Mouse (Mus musculus): ENCODE data around the gene Fblim1.

Fblim1 gene

GRCm38 (mm10) chr4:141605861-141606260 lies at the start of gene Fblim1:
Fblim1 (minus strand) TSS chr4:141606096.
- in situ Hi-C loops (cut with MboI; ENCODE audit: low pct_unique_long_range_greater_than_20kb in 1 of 2, low sequenced_read_pairs in 2 of 2, unreplicated experiment in 1 of 2), result no loop called here

GRCm38 (mm10) chr4:141654509-141654908 lies 48.6 kb upstream of the Fblim1 start:
- in situ Hi-C loops (cut with MboI; ENCODE audit: low pct_unique_long_range_greater_than_20kb in 1 of 2, low sequenced_read_pairs in 2 of 2, unreplicated experiment in 1 of 2), result no loop called here

DNA sequence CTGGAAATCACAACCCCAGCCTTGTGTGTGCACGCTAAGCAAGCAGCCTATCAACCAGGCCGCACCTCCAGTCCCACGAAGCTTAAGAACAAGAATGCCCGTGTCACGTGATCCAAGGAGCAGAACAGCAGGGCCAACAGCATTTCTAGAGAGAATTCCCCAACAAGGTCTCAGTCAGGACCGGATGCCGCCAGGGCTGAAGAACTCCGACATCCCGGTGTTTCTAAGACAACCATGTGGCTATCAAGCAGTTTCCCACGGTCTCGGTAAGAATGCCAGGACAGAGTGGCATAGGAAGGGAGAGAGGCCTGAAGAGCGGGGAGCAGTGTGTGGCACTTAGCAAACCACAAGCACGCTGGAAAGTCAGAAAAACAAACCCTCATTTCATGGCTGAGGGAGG lies 47.9 kb upstream of the Fblim1 start:
- in situ Hi-C loops (cut with MboI; ENCODE audit: low pct_unique_long_range_greater_than_20kb in 1 of 2, low sequenced_read_pairs in 2 of 2, unreplicated experiment in 1 of 2), result no loop called here

DNA sequence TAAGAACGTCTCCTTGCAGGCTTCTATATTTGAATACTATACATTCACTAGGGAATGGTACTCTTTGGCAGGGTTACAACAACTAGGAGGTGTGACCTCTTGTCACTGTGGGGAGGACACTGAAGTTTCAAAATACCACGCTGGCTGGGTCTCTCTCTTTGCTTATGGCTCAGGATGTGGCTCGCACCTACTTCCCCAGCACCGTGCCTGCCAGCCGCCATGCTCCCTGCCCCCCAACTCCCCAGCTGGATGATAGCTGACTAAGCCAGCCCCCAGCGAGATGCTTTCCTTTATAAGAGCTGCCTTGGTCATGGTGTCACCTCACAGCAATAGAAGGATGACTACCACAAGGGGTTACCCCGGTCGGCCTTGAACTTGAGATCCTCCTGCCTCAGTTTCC lies 47.1 kb upstream of the Fblim1 start:
- in situ Hi-C loops (cut with MboI; ENCODE audit: low pct_unique_long_range_greater_than_20kb in 1 of 2, low sequenced_read_pairs in 2 of 2, unreplicated experiment in 1 of 2), result no loop called here

DNA sequence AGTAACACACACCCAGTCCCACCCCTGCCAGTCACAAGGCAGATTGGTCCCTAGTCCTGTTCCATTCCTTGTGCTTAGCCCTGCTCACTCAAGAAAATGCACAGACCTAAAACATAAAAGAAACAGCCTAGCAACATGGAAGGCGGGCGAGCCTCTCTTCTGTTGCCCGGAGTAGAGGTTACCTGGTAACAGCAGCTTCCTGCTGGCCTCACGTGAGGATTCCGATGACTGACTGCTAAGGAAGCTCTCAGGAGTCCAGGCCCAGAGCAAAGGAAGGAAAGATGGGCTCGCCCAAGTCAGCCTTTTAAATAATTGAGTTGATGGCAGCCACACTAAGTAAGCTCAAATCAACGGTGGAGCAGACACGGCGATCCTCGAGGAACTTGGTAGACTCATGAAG lies 46.0 kb upstream of the Fblim1 start:
- in situ Hi-C loops (cut with MboI; ENCODE audit: low pct_unique_long_range_greater_than_20kb in 1 of 2, low sequenced_read_pairs in 2 of 2, unreplicated experiment in 1 of 2), result no loop called here

- in situ Hi-C loops (cut with MboI; ENCODE audit: low pct_unique_long_range_greater_than_20kb in 1 of 2, low sequenced_read_pairs in 2 of 2, unreplicated experiment in 1 of 2), result no loop called here
Measured at GRCm38 (mm10) chr4:141651286-141651685, 45.4 kb upstream of the Fblim1 start.

GRCm38 (mm10) chr4:141649244-141649643 lies 43.3 kb upstream of the Fblim1 start:
- in situ Hi-C loops (cut with MboI; ENCODE audit: low pct_unique_long_range_greater_than_20kb in 1 of 2, low sequenced_read_pairs in 2 of 2, unreplicated experiment in 1 of 2), result no loop called here

- in situ Hi-C loops (cut with MboI; ENCODE audit: low pct_unique_long_range_greater_than_20kb in 1 of 2, low sequenced_read_pairs in 2 of 2, unreplicated experiment in 1 of 2), result no loop called here
Measured at GRCm38 (mm10) chr4:141648262-141648661, 42.4 kb upstream of the Fblim1 start.

DNA sequence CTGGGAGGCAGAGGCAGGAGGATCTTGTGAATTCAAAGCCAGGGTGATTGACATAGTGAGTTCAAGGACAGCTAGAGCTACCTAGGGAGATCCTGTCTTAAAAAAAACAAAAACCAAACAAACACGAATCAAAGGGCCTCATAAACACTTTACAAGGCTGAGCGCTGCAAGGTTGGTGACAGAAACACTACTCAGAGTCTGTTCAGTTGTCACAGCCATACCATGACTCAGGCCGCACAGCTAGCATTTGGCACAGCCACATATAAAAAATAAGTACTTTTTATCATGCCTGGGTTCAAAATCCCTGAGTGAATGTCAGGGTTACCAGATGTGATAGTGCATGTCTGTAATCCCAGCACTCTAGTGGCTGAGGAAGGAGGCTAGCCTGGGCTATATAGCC lies 41.3 kb upstream of the Fblim1 start:
- in situ Hi-C loops (cut with MboI; ENCODE audit: low pct_unique_long_range_greater_than_20kb in 1 of 2, low sequenced_read_pairs in 2 of 2, unreplicated experiment in 1 of 2), result no loop called here

DNA sequence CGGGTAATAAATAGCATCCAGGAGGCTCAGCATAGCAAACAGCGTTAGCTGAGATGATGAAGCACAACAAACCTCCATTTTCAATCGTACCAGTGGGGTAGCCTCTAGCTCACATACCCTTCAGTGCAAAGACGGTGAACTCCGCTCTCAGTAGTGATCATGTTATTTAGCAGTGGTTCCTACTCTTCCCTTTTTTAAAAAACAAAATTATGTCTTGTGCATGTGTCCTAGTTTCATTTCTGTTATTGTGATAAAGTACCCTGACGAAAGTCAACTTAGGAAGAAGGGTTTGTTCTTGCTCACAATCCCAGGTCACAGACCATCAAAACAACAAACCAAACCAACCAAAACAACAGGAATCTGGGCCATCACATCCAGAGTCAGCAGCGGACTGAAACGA lies 40.1 kb upstream of the Fblim1 start:
- in situ Hi-C loops (cut with MboI; ENCODE audit: low pct_unique_long_range_greater_than_20kb in 1 of 2, low sequenced_read_pairs in 2 of 2, unreplicated experiment in 1 of 2), result no loop called here

DNA sequence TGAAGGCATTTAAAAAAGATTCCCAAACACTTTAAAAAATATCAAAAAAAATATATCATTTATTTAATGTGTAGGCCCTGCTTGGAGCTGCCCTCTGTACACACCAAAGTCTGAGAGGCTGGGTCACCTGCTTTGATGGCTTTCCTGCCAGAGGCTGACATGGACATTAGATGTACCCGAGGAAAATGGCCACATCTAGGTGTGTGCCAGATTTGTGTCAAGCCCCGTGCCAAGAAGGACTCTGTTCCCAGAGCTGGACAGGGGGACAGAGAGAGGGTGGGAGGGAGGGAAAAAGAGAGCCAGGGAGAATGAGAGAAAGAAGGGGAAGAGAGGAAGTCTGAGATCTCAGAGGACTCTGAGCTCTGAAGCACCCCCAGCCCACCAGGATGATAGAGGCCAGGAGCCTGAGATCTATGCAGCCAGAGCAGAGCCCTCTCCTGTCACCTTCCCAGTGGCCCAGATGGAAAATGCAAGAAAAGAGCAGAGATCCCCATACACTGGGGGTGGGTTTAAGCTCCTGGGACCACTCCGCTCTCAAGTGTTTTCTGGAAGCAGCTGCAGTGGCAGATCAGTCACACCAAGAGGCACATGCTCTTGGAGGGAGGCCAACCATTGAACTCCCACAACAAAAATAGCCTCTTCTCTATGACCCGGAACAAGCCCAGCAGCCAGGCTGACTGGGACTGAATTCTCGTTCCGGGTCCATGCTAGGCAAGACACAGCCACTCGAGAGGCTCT lies 37.4 kb upstream of the Fblim1 start:
- in situ Hi-C loops (cut with MboI; ENCODE audit: low pct_unique_long_range_greater_than_20kb in 1 of 2, low sequenced_read_pairs in 2 of 2, unreplicated experiment in 1 of 2), result no loop called here

- in situ Hi-C loops (cut with MboI; ENCODE audit: low pct_unique_long_range_greater_than_20kb in 1 of 2, low sequenced_read_pairs in 2 of 2, unreplicated experiment in 1 of 2), result no loop called here
Measured at GRCm38 (mm10) chr4:141641961-141642811, 36.3 kb upstream of the Fblim1 start.

- in situ Hi-C loops (cut with MboI; ENCODE audit: low pct_unique_long_range_greater_than_20kb in 1 of 2, low sequenced_read_pairs in 2 of 2, unreplicated experiment in 1 of 2), result no loop called here
Measured at GRCm38 (mm10) chr4:141641353-141641771, 35.5 kb upstream of the Fblim1 start.

- in situ Hi-C loops (cut with MboI; ENCODE audit: low pct_unique_long_range_greater_than_20kb in 1 of 2, low sequenced_read_pairs in 2 of 2, unreplicated experiment in 1 of 2), result no loop called here
Measured at GRCm38 (mm10) chr4:141639474-141639873, 33.6 kb upstream of the Fblim1 start.

DNA sequence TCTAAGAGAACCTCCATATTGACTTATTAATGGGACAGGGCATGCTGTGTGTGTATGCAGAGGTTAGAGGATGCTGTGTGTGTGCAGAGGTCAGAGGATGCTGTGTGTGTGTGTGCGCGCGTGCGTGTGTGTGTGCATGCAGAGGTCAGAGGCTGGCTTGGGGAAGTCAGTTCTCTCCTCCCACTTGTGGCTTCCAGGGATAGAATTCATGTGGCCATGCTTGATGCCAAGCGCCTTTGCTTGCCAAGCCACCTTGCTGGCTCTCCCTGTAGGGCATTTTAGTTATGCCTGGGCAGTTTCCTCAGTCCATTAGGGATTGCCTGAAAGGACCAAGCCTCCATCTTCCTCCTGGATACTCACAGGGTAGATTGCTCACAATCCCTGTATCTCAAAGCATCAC lies 30.8 kb upstream of the Fblim1 start:
- in situ Hi-C loops (cut with MboI; ENCODE audit: low pct_unique_long_range_greater_than_20kb in 1 of 2, low sequenced_read_pairs in 2 of 2, unreplicated experiment in 1 of 2), result no loop called here

GRCm38 (mm10) chr4:141635991-141636390 lies 30.1 kb upstream of the Fblim1 start:
- in situ Hi-C loops (cut with MboI; ENCODE audit: low pct_unique_long_range_greater_than_20kb in 1 of 2, low sequenced_read_pairs in 2 of 2, unreplicated experiment in 1 of 2), result no loop called here

DNA sequence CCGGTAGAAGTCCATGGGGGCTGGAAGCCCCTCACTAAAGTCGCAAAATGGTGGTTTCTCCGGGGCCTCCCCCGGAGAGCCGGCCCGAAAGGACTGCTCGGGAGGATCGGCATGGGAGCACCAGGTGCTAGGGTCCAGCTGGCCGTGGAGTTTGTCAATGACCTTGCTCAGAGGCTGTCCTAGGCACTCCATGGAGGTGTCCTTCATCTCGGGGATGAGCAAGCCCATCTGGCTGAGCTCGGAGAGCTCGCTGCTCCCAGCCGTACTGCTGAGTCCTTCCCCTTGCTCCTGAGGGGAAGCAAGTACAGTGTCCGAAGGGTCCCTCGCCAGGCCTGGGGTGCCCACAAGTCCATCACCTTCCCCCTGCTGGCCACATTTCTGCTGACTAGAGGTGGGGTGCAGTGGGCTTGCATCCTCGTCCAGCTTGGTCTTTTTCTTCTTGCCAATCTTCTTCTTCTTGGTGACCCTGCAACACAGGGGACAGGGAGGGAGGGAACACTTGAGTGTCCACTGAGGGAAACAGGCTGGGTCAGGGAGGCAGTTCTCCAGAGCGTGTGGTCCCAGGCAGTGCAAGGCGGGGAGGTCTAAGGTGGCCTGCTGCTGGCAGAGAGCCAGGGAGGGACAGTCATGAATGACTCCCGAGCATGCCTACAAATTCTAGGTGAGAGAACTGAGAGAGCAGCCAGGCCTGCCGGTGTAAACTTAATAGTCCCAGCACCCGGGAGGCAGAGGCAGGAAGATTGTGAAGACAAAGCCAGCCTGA lies 26.4 kb upstream of the Fblim1 start:
- in situ Hi-C loops (cut with MboI; ENCODE audit: low pct_unique_long_range_greater_than_20kb in 1 of 2, low sequenced_read_pairs in 2 of 2, unreplicated experiment in 1 of 2), result no loop called here

- in situ Hi-C loops (cut with MboI; ENCODE audit: low pct_unique_long_range_greater_than_20kb in 1 of 2, low sequenced_read_pairs in 2 of 2, unreplicated experiment in 1 of 2), result no loop called here
Measured at GRCm38 (mm10) chr4:141631250-141631649, 25.4 kb upstream of the Fblim1 start.

DNA sequence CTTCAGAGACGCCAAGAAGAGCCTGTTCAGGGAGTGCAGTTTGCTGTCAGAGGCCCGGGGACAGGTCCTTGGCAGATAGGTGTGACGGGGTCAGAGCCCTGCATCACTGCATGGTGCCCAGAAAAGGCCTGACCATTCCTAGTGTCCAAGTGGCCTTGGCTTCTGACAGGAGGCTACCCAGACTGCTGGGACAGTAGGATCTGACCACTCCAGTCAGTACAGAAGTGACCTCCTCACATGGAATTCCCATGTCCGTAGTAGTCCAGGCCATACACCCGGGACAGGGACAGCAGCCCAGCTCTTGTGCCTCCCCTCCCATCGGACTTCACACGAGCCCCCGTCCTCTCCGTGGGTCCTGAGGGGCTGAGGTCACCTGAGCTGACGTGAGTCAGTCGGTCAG lies 24.1 kb upstream of the Fblim1 start:
- in situ Hi-C loops (cut with MboI; ENCODE audit: low pct_unique_long_range_greater_than_20kb in 1 of 2, low sequenced_read_pairs in 2 of 2, unreplicated experiment in 1 of 2), result no loop called here
